Mouse (Mus musculus) heart, embryonic 12.5 days (tissue): Measurements from ENCODE around the gene Vps33a. TPM values are rescaled to one million over a fixed set of nuclear protein-coding genes. Genes with fewer than 3 reads are reported as not detected.

ENCODE experiments used
- ATAC-seq: fragments of 200-750 bp; cut with Nextera tagmentation; 2 replicates; pipeline ENCODE4 v1.8.0; 2017; ENCODE audit warnings: moderate TSS enrichment, moderate library complexity; ENCODE audit not compliant: insufficient number of reproducible peaks, low FRiP score
- H3K27ac ChIP-seq: fragments of 300-500 bp; sonication (generic); 2 replicates; pipeline ENCODE4 v1.5.1; 2016; ENCODE audit warnings: mild to moderate bottlenecking, moderate library complexity; ENCODE audit not compliant: poor library complexity, severe bottlenecking
- H3K27me3 ChIP-seq: fragments of 300-500 bp; sonication (generic); replicated peaks from 2 replicates; pipeline ENCODE4 v1.6.1; 2016; ENCODE audit warnings: mild to moderate bottlenecking, moderate library complexity
- H3K36me3 ChIP-seq: fragments of 300-500 bp; sonication (generic); 2 replicates; pipeline ENCODE4 v1.6.1; 2016; ENCODE audit warnings: mild to moderate bottlenecking, moderate library complexity
- H3K4me1 ChIP-seq: fragments of 300-500 bp; sonication (generic); replicated peaks from 2 replicates; pipeline ENCODE4 v1.6.1; 2016; ENCODE audit warnings: mild to moderate bottlenecking
- H3K4me2 ChIP-seq: fragments of 300-500 bp; sonication (generic); 2 replicates; pipeline ENCODE4 v1.6.1; 2016; ENCODE audit warnings: mild to moderate bottlenecking, moderate library complexity
- H3K4me3 ChIP-seq: fragments of 300-500 bp; sonication (generic); 2 replicates; pipeline ENCODE4 v1.5.1; 2016; ENCODE audit warnings: mild to moderate bottlenecking
- H3K9ac ChIP-seq: fragments of 300-500 bp; sonication (generic); 2 replicates; pipeline ENCODE4 v1.6.1; 2016; ENCODE audit warnings: mild to moderate bottlenecking, moderate library complexity
- H3K9me3 ChIP-seq: fragments of 300-500 bp; sonication (generic); replicated peaks from 2 replicates; pipeline ENCODE4 v1.6.1; 2016; ENCODE audit warnings: mild to moderate bottlenecking, moderate library complexity
- WGBS: fragments of 180-500 bp; shearing (Covaris S2); methylation state at CpG from one replicate; pipeline ENCODE4 v1.1.7; 2016; 5-methylcytosine and 5-hydroxymethylcytosine counted together
- polyA plus RNA-seq: library from polyadenylated mRNA; unstranded; fragments of >200 nt; fragmentation: Nextera tagmentation; extraction: Ambion mirVana; gene quantifications from 2 replicates; pipeline ENCODE4 v1.2.1, GENCODE M21; 2016

The Vps33a gene
- polyA plus RNA-seq, 1 experiment from 2014 or later: 23.4 TPM

DNA sequence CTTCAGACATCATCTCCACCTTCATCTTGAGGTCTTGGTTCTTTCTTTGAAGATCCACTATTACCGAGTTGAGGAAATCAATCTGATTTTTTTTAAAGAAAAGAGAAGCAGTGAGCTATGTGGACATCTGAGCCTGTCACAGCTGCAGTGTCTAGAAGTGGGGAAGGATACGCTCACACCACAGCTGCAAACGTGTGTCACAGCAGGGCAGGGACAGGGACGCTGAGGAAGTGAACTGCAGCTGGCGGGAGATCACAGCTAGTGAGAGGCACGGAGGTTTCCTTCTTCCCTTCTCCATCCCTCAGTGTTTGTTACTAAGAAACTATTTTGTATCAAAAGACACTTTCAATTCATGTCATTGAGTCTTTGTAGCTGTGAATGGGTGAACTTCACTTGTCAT lies 7.2 kb upstream of the Vps33a start:
- whole genome bisulfite sequencing: 86% methylated on average over 6 of the region's 6 CpGs
- H3K9ac ChIP-seq: no peak overlapping the region
- ATAC-seq: no peak
- no peak overlapping the region for H3K4me2 ChIP-seq
- peaks cover 59% of the 10 kb centered on the region for H3K36me3 ChIP-seq
- no peaks in the 10 kb centered on the region for H3K27me3 ChIP-seq
- no peak overlapping the region for H3K4me3 ChIP-seq
- H3K9me3 ChIP-seq: no peaks in the 10 kb centered on the region
- H3K27ac ChIP-seq: no peak overlapping the region
- H3K4me1 ChIP-seq: 0 out of 2 replicates have a peak, but pooled peaks cover 6% of the 10 kb centered on the region

DNA sequence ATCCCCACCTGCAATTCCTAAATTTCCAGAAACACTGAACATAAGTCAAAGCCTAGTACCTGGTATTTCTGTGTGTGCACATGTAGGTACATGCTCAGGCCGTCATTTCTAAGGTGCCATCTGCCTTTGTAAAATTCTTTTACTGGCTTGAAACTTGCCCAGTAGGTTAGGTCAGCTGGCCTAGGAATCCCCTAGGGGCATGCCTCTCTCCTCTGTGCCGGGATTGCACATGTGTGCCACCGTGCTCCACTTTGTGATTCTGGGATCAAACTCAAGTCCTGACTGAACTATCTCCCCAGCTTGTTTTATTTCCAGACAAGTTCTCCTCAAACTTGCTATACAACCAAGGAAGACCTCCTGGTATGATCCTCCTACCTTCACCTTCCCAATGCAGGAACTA lies 3.9 kb upstream of the Vps33a start:
- WGBS: 91% methylated on average over 3 of the region's 3 CpGs
- Histone ChIP-seq H3K27ac (no peak overlapping the region), H3K4me3 (no peak overlapping the region), H3K9me3 (no peaks in the 10 kb centered on the region), H3K9ac (no peak overlapping the region), H3K27me3 (no peaks in the 10 kb centered on the region), H3K4me1 (peaks cover 6% of the 10 kb centered on the region), H3K36me3 (peaks cover 38% of the 10 kb centered on the region), H3K4me2 (no peak overlapping the region)
- no peak for ATAC-seq

DNA sequence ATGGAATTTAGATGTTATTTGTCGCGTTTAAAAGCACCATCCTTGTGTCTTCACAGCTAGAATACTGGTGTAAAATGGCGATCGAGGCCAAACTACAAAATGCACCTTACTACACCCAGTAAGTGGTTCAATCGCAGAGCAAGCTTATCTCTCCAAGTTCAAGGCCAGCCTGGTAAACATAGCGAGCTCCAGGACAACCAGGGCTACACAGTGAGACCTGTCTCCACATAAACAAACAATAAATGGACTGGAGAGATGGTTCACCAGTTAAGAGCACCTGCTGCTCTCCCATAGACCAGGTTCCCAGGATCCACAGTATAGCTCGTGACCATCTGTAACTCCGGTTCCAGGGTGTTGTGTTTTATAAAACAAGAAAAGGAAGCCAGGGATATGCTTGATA lies 524 bp upstream of the Vps33a start:
- no peak for ATAC-seq
- 59% methylated on average over 8 of the region's 8 CpGs for WGBS
- no peak overlapping the region for H3K9ac ChIP-seq

GRCm38 (mm10) chr5:123561128-123561527 lies 11.7 kb downstream of the Vps33a start:
- no peak overlapping the region for H3K4me3 ChIP-seq
- no peak for ATAC-seq
- H3K27me3 ChIP-seq: no peaks in the 10 kb centered on the region
- 93% methylated on average over 11 of the region's 11 CpGs for WGBS
- H3K27ac ChIP-seq: no peak overlapping the region
- no peak overlapping the region for H3K4me2 ChIP-seq
- H3K9ac ChIP-seq: no peak overlapping the region
- no peaks in the 10 kb centered on the region; the same call in 1 of the 2 replicates for H3K4me1 ChIP-seq
- no peaks in the 10 kb centered on the region for H3K9me3 ChIP-seq
- peaks cover 92% of the 10 kb centered on the region for H3K36me3 ChIP-seq

More for the DNA sequence above, 524 bp upstream of the Vps33a start:
- H3K9me3 ChIP-seq: no peaks in the 10 kb centered on the region
- H3K36me3 ChIP-seq: peaks cover 30% of the 10 kb centered on the region
- peak overlapping the region; percentile 87 for H3K4me2 ChIP-seq
- H3K4me3 ChIP-seq: peak overlapping the region; percentile 99
- H3K27ac ChIP-seq: no peak overlapping the region
- H3K27me3 ChIP-seq: no peaks in the 10 kb centered on the region
- peaks cover 9% of the 10 kb centered on the region for H3K4me1 ChIP-seq

- H3K4me2 ChIP-seq: no peak overlapping the region
- H3K27ac ChIP-seq: no peak overlapping the region
- H3K36me3 ChIP-seq: peaks cover 89% of the 10 kb centered on the region
- no peak overlapping the region for H3K4me3 ChIP-seq
- no peak for ATAC-seq
- no peaks in the 10 kb centered on the region for H3K27me3 ChIP-seq
- H3K4me1 ChIP-seq: no peaks in the 10 kb centered on the region; the same call in 1 of the 2 replicates
- H3K9ac ChIP-seq: no peak overlapping the region
- 93% methylated on average over 8 of the region's 8 CpGs for WGBS
- no peaks in the 10 kb centered on the region for H3K9me3 ChIP-seq
Observed at GRCm38 (mm10) chr5:123559588-123559987, 13.2 kb downstream of the Vps33a start.

DNA sequence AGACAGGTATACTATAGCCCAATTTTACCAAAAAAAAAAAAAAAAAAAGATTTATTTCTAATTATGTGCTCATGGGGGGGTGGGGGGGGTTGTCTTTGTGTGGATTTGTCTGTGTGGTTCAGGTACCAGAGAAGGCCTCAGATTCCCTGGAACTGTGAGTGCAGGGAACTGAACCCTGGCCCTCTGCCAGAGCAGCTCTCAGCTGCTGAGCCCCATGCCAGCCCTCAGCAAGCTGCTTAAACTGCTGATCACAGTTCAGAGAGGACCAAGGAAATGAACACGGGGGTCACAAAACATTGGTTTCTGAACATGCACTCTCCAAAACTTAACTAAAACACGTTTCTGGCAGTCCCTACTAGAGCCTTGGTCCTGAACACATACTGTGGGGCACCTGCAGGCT lies 16.4 kb downstream of the Vps33a start:
- WGBS: 73% methylated on average over 2 of the region's 2 CpGs
- no peak overlapping the region for H3K27ac ChIP-seq

DNA sequence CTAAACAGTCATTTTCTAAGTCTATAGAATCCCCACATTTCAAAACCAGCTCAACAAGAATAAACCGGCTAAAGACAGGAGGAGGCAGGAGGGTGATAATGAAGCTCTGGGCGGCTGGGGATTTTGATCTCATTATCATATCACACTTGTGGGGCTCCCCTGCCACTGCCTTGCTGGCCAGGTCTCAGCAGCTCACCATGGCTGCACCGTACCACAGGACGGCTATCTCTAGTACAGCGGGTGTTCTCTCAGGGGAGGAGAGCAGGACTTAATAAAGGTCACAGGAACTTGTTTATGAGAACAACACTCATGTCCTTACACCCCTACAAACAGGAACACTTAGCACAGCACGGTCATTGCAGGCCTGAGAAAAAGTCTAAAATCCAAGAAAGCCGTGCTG lies 17.1 kb downstream of the Vps33a start:
- WGBS: 78% methylated on average over 7 of the region's 7 CpGs
- Histone ChIP-seq H3K4me1 (no peaks in the 10 kb centered on the region; the same call in 1 of the 2 replicates), H3K27ac (no peak overlapping the region), H3K4me3 (no peak overlapping the region), H3K9me3 (no peaks in the 10 kb centered on the region), H3K27me3 (no peaks in the 10 kb centered on the region), H3K9ac (no peak overlapping the region), H3K4me2 (no peak overlapping the region), H3K36me3 (peaks cover 56% of the 10 kb centered on the region)
- ATAC-seq: no peak

More for the DNA sequence above, 16.4 kb downstream of the Vps33a start:
- H3K9me3 ChIP-seq: no peaks in the 10 kb centered on the region
- no peaks in the 10 kb centered on the region for H3K27me3 ChIP-seq
- H3K9ac ChIP-seq: no peak overlapping the region
- ATAC-seq: no peak
- no peak overlapping the region for H3K4me2 ChIP-seq
- H3K4me3 ChIP-seq: no peak overlapping the region
- peaks cover 62% of the 10 kb centered on the region for H3K36me3 ChIP-seq
- H3K4me1 ChIP-seq: no peaks in the 10 kb centered on the region; the same call in 1 of the 2 replicates

DNA sequence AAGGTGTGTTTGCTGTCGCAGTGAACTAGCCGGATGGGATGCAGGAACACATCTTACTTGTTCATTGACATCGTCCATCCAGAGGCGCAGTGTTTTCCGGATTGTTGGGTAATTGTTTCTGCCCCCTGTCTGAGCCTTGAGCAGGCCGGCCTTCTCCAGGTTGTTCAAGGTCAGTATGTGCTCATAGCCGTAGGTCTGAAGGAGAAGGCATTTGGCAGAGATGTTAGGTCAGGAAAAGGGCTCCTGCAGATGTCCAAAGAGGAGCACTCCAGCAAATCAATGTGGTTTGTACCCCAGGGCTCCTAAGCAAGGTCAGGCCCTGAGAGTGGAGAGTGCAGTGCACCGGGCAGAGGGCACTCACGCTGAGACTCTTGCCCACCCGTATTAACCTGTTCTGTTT lies 39.0 kb downstream of the Vps33a start:
- Histone ChIP-seq H3K9me3 (no peaks in the 10 kb centered on the region), H3K4me3 (no peak overlapping the region), H3K9ac (no peak overlapping the region), H3K4me2 (no peak overlapping the region), H3K27me3 (no peaks in the 10 kb centered on the region), H3K4me1 (no peaks in the 10 kb centered on the region), H3K36me3 (peaks cover 84% of the 10 kb centered on the region), H3K27ac (no peak overlapping the region)
- 89% methylated on average over 10 of the region's 10 CpGs for WGBS
- ATAC-seq: no peak

GRCm38 (mm10) chr5:123530056-123530455 lies 42.8 kb downstream of the Vps33a start:
- no peak overlapping the region for H3K27ac ChIP-seq
- H3K36me3 ChIP-seq: peaks cover 75% of the 10 kb centered on the region
- no peak overlapping the region for H3K4me3 ChIP-seq
- 84% methylated on average over 8 of the region's 8 CpGs for WGBS
- no peaks in the 10 kb centered on the region for H3K27me3 ChIP-seq
- no peaks in the 10 kb centered on the region for H3K4me1 ChIP-seq
- H3K9me3 ChIP-seq: no peaks in the 10 kb centered on the region
- H3K9ac ChIP-seq: no peak overlapping the region
- ATAC-seq: no peak
- H3K4me2 ChIP-seq: no peak overlapping the region

- no peaks in the 10 kb centered on the region for H3K9me3 ChIP-seq
- no peak for ATAC-seq
- WGBS: 66% methylated on average over 7 of the region's 7 CpGs
Observed at GRCm38 (mm10) chr5:123528641-123529040, 44.2 kb downstream of the Vps33a start.

GRCm38 (mm10) chr5:123525916-123526495 lies 46.8 kb downstream of the Vps33a start:
- H3K27ac ChIP-seq: no peak overlapping the region
- H3K4me1 ChIP-seq: peaks cover 14% of the 10 kb centered on the region
- peaks cover 36% of the 10 kb centered on the region for H3K36me3 ChIP-seq
- H3K27me3 ChIP-seq: no peaks in the 10 kb centered on the region
- H3K4me3 ChIP-seq: no peak overlapping the region
- 86% methylated on average over 9 of the region's 9 CpGs for WGBS
- H3K9ac ChIP-seq: no peak overlapping the region
- no peak for ATAC-seq
- no peak overlapping the region for H3K4me2 ChIP-seq
- no peaks in the 10 kb centered on the region for H3K9me3 ChIP-seq

More at GRCm38 (mm10) chr5:123528641-123529040, 44.2 kb downstream of the Vps33a start:
- H3K36me3 ChIP-seq: peaks cover 63% of the 10 kb centered on the region
- no peak overlapping the region for H3K9ac ChIP-seq
- peaks cover 5% of the 10 kb centered on the region for H3K4me1 ChIP-seq
- no peaks in the 10 kb centered on the region for H3K27me3 ChIP-seq
- H3K27ac ChIP-seq: no peak overlapping the region
- no peak overlapping the region for H3K4me2 ChIP-seq
- no peak overlapping the region for H3K4me3 ChIP-seq

DNA sequence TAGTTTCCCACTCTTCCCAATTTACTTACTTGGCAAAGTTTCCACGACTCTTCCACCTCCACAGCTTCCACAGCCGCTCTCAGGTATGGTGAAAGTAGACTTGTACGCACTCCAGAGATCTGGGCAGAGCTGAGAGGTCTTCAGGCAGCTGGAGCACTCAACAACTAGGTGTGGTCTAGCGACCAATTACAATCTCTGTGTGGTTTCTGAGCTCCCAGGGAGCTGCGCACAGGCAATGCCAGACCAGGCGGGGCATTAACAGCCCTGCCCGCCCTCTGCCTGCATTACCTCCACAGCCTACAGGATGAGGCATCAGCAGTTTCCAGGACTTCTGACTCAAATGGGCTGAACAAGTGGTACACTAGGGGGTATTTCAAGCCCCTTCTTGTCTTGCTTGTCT lies 47.6 kb downstream of the Vps33a start, which contains the start of gene Gm49027:
TSS of gene Gm49027 (minus strand) at position 208 of the 400 bp plus-strand sequence.
- H3K27ac ChIP-seq: no peak within 1 kb of the TSS
- peaks cover 14% of the 10 kb centered on the region for H3K4me1 ChIP-seq
- whole genome bisulfite sequencing: 80% methylated on average over 7 of the region's 7 CpGs
- H3K9ac ChIP-seq: no peak within 1 kb of the TSS
- ATAC-seq: no peak
- H3K9me3 ChIP-seq: no peaks in the 10 kb centered on the region
- no peaks in the 10 kb centered on the region for H3K27me3 ChIP-seq
- peak within 1 kb of the TSS; percentile 99 for H3K4me2 ChIP-seq
- H3K36me3 ChIP-seq: peaks cover 29% of the 10 kb centered on the region
- peak within 1 kb of the TSS; percentile 99 for H3K4me3 ChIP-seq
